Comparison of ENCODE assay signal across 20 mouse cellular contexts in the genomic region with DNA sequence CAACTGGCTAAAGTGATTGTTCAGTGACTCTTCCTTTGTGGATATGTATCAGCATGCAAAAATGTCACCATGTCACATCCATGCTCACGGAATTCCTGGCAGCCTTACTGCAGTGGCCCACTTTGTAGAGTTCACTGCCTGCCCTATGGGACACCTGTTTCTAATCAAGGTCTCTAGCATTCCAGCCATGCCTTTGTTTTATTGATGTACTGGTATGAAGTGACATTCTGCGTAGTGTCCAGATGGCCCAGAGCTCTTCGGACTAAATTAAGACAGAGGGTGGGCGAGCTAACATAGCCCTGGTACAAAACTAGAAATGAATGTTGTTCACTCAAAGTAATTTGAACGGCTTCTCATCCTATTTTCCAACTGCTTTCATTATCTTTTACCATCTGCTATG. TPM values are rescaled to one million over a fixed set of nuclear protein-coding genes. Genes with fewer than 3 reads are reported as not detected.
DNase-seq lines count a peak whose midpoint lies in the region; ATAC-seq lines count a peak whose summit lies in the region.
"Had no signal": no experiment of that assay in that cellular context is flagged by ENCODE, and none has a peak within 500 bp of the region (broad histone marks: within the 10 kb centered on the region; RNA-seq: fewer than 3 reads in every experiment).

No protein-coding gene starts in this region.

- peaks cover 11% of the 10 kb centered on the region; the same call in 1 of the 2 replicates for H3K4me1 ChIP-seq in heart, embryonic 15.5 days (replicated peaks)
- H3K4me1 ChIP-seq in heart, embryonic 12.5 days (replicated peaks) = peaks cover 12% of the 10 kb centered on the region; the same call in 1 of the 2 replicates
- H3K4me1 ChIP-seq in limb, embryonic 10.5 days = peaks cover 24% of the 10 kb centered on the region
- H3K4me1 ChIP-seq: forebrain, embryonic 15.5 days; hindbrain, embryonic 15.5 days; limb, embryonic 15.5 days; liver, embryonic 15.5 days; midbrain, embryonic 12.5 days; neural tube, embryonic 13.5 days had no signal

- no peaks in the 10 kb centered on the region for H3K9me3 ChIP-seq in heart, embryonic 15.5 days (replicated peaks)
- no peaks in the 10 kb centered on the region for H3K9me3 ChIP-seq in heart, embryonic 12.5 days (replicated peaks)
- H3K9me3 ChIP-seq in limb, embryonic 10.5 days (replicated peaks) = no peaks in the 10 kb centered on the region
- H3K9me3 ChIP-seq: forebrain, embryonic 15.5 days; hindbrain, embryonic 15.5 days; limb, embryonic 15.5 days; liver, embryonic 15.5 days; midbrain, embryonic 12.5 days; neural tube, embryonic 13.5 days had no signal

- H3K36me3 ChIP-seq in heart, embryonic 15.5 days = no peaks in the 10 kb centered on the region
- no peaks in the 10 kb centered on the region for H3K36me3 ChIP-seq in heart, embryonic 12.5 days
- no peaks in the 10 kb centered on the region for H3K36me3 ChIP-seq in limb, embryonic 10.5 days
- H3K36me3 ChIP-seq: forebrain, embryonic 15.5 days; hindbrain, embryonic 15.5 days; limb, embryonic 15.5 days; liver, embryonic 15.5 days; midbrain, embryonic 12.5 days; neural tube, embryonic 13.5 days had no signal

- no peak overlapping the region for H3K4me2 ChIP-seq in heart, embryonic 15.5 days
- H3K4me2 ChIP-seq in heart, embryonic 12.5 days = no peak overlapping the region
- H3K4me2 ChIP-seq: forebrain, embryonic 15.5 days; hindbrain, embryonic 15.5 days; limb, embryonic 15.5 days; liver, embryonic 15.5 days; midbrain, embryonic 12.5 days; neural tube, embryonic 13.5 days had no signal

- DNase-seq in Muller cell, postnatal 12 days (ENCODE audit: inconsistent ontology term) = peak; percentile 65
- peak; percentile 59 for DNase-seq in embryo, embryonic 10.5 days (ENCODE audit: low spot score)
- DNase-seq in limb, embryonic 10.5 days (ENCODE audit: low spot score) = peak; percentile 66
- DNase-seq in cerebellum, adult 18-20 months = no peak
- no peak for DNase-seq in kidney, adult 9 months
- DNase-seq: adrenal gland, adult 2 months; cerebellum, postnatal 10 days; right cerebral cortex, adult 18-20 months; thymus, postnatal 36 days had no signal

- no peak; the same call in 1 of the 2 replicates for ATAC-seq in heart, embryonic 15.5 days (replicated peaks; ENCODE audit: insufficient number of reproducible peaks, insufficient read depth, low FRiP score, low read depth)
- no peak for ATAC-seq in heart, embryonic 12.5 days (ENCODE audit: insufficient number of reproducible peaks, low FRiP score)
- ATAC-seq: forebrain, embryonic 15.5 days; intestine, postnatal 0 days; lung, postnatal 0 days had no signal

- 44% methylated on average over 5 of the region's 5 CpGs for WGBS in heart, embryonic 15.5 days
- WGBS in heart, embryonic 12.5 days = 52% methylated on average over 5 of the region's 5 CpGs
- WGBS in limb, embryonic 10.5 days = 17% methylated on average over 5 of the region's 5 CpGs

- H3K27me3 ChIP-seq in heart, embryonic 15.5 days = no peaks in the 10 kb centered on the region
- H3K27me3 ChIP-seq in heart, embryonic 12.5 days (replicated peaks) = no peaks in the 10 kb centered on the region
- H3K27me3 ChIP-seq in limb, embryonic 10.5 days (ENCODE audit: low read depth, poor library complexity, severe bottlenecking) = no peaks in the 10 kb centered on the region
- H3K27me3 ChIP-seq: forebrain, embryonic 15.5 days; hindbrain, embryonic 15.5 days; limb, embryonic 15.5 days; liver, embryonic 15.5 days; neural tube, embryonic 13.5 days had no signal

- no peak overlapping the region for H3K4me3 ChIP-seq in heart, embryonic 15.5 days
- no peak overlapping the region for H3K4me3 ChIP-seq in heart, embryonic 12.5 days
- no peak overlapping the region for H3K4me3 ChIP-seq in limb, embryonic 10.5 days
- H3K4me3 ChIP-seq: erythroblast, embryonic 14.5 days; forebrain, embryonic 15.5 days; hindbrain, embryonic 15.5 days; limb, embryonic 15.5 days; liver, embryonic 15.5 days; midbrain, embryonic 12.5 days; neural tube, embryonic 13.5 days had no signal

- H3K27ac ChIP-seq in heart, embryonic 15.5 days = peak overlapping the region; percentile 22; the same call in 1 of the 2 replicates
- no peak overlapping the region for H3K27ac ChIP-seq in heart, embryonic 12.5 days (ENCODE audit: poor library complexity, severe bottlenecking)
- peak overlapping the region; percentile 61 for H3K27ac ChIP-seq in limb, embryonic 10.5 days
- H3K27ac ChIP-seq: forebrain, embryonic 15.5 days; hindbrain, embryonic 15.5 days; limb, embryonic 15.5 days; liver, embryonic 15.5 days; midbrain, embryonic 12.5 days; neural tube, embryonic 13.5 days had no signal

- no peak overlapping the region for H3K9ac ChIP-seq in heart, embryonic 15.5 days
- no peak overlapping the region for H3K9ac ChIP-seq in heart, embryonic 12.5 days
- H3K9ac ChIP-seq: forebrain, embryonic 15.5 days; hindbrain, embryonic 15.5 days; limb, embryonic 15.5 days; liver, embryonic 15.5 days; midbrain, embryonic 12.5 days; neural tube, embryonic 13.5 days had no signal

RNA-seq across cellular contexts. Expression of gene Pum3, which starts 11.5 kb away (rescaled TPM):
- polyA plus RNA-seq in heart, embryonic 15.5 days (2015; fragmentation: Nextera tagmentation; extraction: Ambion mirVana) = 44.3 and 49.9 TPM in 2 replicates
- polyA plus RNA-seq in heart, embryonic 12.5 days (2016; fragmentation: Nextera tagmentation; extraction: Ambion mirVana) = 56.6 and 61.7 TPM in 2 replicates
- 92.5 and 95.3 TPM in 2 replicates for polyA plus RNA-seq in limb, embryonic 10.5 days (2016; fragmentation: Nextera tagmentation; extraction: Ambion mirVana)

Comparison
In these comparisons a context has a peak if more than half of its experiments do, and no peak if none do; other contexts are left out.
1. DNase-seq: peak in Muller cell, postnatal 12 days (single experiment), embryo, embryonic 10.5 days (single experiment) and limb, embryonic 10.5 days (single experiment); none in cerebellum, adult 18-20 months (0 of 2) and kidney, adult 9 months (single experiment).